Mouse (Mus musculus) bone marrow macrophage, adult 2 months (primary cell): ENCODE data around the gene Sestd1.

ENCODE experiments used
- CTCF ChIP-seq: IDR thresholded peaks from 2 replicates; pipeline ENCODE4 v1.5.1; 2012; ENCODE audit warnings: low read depth, mild to moderate bottlenecking, low read length, moderate library complexity
- POLR2A ChIP-seq: IDR thresholded peaks from 2 replicates; pipeline ENCODE4 v1.6.1; 2012; ENCODE audit warnings: mild to moderate bottlenecking, low read depth, low read length, borderline replicate concordance

- TF ChIP-seq CTCF (no peak), POLR2A (no peak)
Observed at GRCm38 (mm10) chr2:77183646-77184045, 96.7 kb downstream of the Sestd1 start.
